Mouse (Mus musculus): ENCODE results near the gene Melk. TPM values are rescaled to one million over a fixed set of nuclear protein-coding genes. Genes with fewer than 3 reads are reported as not detected.

Gene Melk
- polyA plus RNA-seq, 1 experiment = not detected

- H3K27ac ChIP-seq (replicated peaks; ENCODE audit: low read depth, low read length) = no peak overlapping the region
- H3K4me1 ChIP-seq (ENCODE audit: control insufficient read depth, insufficient read depth, insufficient read length, low read length) = no peaks in the 10 kb centered on the region
- H3K4me3 ChIP-seq (ENCODE audit: insufficient read depth, low read depth, low read length) = no peak overlapping the region
These were observed 9.8 kb downstream of the Melk start for GRCm38 (mm10) chr4:44310429-44310828.

GRCm38 (mm10) chr4:44310911-44311310 lies 10.2 kb downstream of the Melk start:
- Histone ChIP-seq H3K4me3 (ENCODE audit: insufficient read depth, low read depth, low read length) (no peak overlapping the region), H3K4me1 (ENCODE audit: control insufficient read depth, insufficient read depth, insufficient read length, low read length) (no peaks in the 10 kb centered on the region), H3K27ac (replicated peaks; ENCODE audit: low read depth, low read length) (no peak overlapping the region)

DNA sequence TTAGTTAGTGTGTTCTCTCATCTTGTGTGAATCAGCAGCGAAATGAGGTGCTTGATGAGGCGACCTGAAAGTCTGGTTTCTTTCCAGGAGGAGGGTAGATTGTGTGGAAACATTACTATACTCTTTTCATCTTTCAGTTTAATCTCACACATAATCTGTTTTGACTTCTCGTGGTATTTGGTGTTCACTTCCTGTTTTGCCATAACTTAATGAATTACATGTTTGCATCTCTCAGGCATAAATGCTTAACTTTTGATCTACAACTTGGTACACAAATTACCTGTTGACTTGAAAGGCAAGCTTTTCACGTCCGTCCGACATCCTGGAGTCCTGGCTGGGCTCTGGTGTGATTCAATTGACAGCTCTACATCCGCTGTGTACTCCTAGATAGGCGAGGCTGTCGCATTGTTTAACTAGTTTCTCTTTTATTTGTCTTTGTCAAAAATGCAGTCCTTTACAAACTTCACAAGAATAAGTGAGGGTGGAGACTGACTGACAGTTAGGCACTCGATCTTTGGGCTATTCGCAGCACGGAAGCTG lies 15.7 kb downstream of the Melk start:
- H3K27ac ChIP-seq (replicated peaks; ENCODE audit: low read depth, low read length) = no peak overlapping the region
- no peak overlapping the region for H3K4me3 ChIP-seq (ENCODE audit: insufficient read depth, low read depth, low read length)
- no peaks in the 10 kb centered on the region for H3K4me1 ChIP-seq (ENCODE audit: control insufficient read depth, insufficient read depth, insufficient read length, low read length)

- H3K4me1 ChIP-seq (ENCODE audit: control insufficient read depth, insufficient read depth, insufficient read length, low read length) = no peaks in the 10 kb centered on the region
- no peak overlapping the region for H3K4me3 ChIP-seq (ENCODE audit: insufficient read depth, low read depth, low read length)
- H3K27ac ChIP-seq (replicated peaks; ENCODE audit: low read depth, low read length) = no peak overlapping the region
These were observed 19.8 kb downstream of the Melk start for GRCm38 (mm10) chr4:44320448-44320847.

- Histone ChIP-seq H3K4me3 (ENCODE audit: insufficient read depth, low read depth, low read length) (no peak overlapping the region), H3K4me1 (ENCODE audit: control insufficient read depth, insufficient read depth, insufficient read length, low read length) (no peaks in the 10 kb centered on the region), H3K27ac (replicated peaks; ENCODE audit: low read depth, low read length) (no peak overlapping the region)
These were observed 21.4 kb downstream of the Melk start for GRCm38 (mm10) chr4:44322124-44322523.

DNA sequence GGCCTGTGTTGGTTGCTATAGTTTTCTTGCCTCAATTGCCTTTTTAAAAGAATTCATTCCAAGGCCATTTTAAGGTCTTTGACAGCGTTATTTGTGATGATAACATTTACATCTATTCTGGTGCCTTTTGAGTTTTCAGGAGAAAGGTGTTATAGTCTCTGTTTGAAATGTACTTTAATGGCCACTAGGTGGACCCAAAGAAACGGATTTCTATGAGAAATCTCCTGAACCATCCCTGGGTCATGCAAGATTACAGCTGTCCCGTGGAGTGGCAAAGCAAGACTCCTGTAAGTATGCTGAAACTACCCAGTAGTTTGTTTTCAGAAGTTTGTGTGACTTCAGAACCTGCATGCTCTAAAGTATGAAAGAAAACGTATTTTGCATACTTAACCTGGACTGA lies 24.8 kb downstream of the Melk start:
- no peaks in the 10 kb centered on the region for H3K4me1 ChIP-seq (ENCODE audit: control insufficient read depth, insufficient read depth, insufficient read length, low read length)
- H3K4me3 ChIP-seq (ENCODE audit: insufficient read depth, low read depth, low read length) = no peak overlapping the region
- no peak overlapping the region for H3K27ac ChIP-seq (replicated peaks; ENCODE audit: low read depth, low read length)

GRCm38 (mm10) chr4:44326721-44327120 lies 26.0 kb downstream of the Melk start:
- Histone ChIP-seq H3K4me3 (ENCODE audit: insufficient read depth, low read depth, low read length) (no peak overlapping the region), H3K4me1 (ENCODE audit: control insufficient read depth, insufficient read depth, insufficient read length, low read length) (no peaks in the 10 kb centered on the region), H3K27ac (replicated peaks; ENCODE audit: low read depth, low read length) (no peak overlapping the region)

DNA sequence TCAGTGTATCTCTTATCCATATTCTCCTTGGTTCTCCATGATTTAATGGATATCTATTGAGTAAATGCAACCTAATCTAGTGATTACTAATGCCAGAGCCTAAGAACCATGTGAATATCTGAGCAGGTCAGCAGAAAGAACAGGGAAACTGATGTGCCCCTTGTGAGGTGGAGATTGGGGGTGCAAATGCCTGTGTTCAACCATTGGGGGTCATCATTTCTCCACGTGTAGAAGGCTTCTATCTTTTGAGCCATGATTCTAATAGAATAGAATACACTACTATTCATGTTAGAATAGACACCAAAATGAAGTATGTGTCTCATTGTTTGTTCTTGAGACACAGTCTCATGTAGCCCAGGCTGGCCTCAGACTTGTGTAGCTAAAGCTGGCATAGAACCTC lies 27.3 kb downstream of the Melk start:
- Histone ChIP-seq H3K4me1 (ENCODE audit: control insufficient read depth, insufficient read depth, insufficient read length, low read length) (no peaks in the 10 kb centered on the region), H3K27ac (replicated peaks; ENCODE audit: low read depth, low read length) (no peak overlapping the region), H3K4me3 (ENCODE audit: insufficient read depth, low read depth, low read length) (no peak overlapping the region)

DNA sequence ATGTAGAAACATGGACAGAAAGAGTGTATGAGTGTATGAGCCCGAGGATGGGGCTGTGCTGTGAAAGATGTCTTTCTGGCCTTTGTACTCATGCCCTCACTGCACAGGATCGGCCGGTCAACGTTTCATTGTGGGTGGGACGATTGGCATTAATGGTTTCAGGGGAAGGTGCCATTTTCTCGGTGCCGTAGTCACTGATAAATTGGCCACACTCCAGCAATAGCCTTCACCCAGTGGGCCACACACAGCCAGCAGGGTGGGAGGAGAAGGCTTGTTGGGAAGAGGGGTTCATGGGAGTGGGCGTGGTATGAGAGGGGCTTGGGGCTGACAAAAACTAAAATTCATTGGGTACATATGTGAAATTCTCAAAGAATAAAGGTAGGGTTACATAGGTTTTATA lies 34.3 kb downstream of the Melk start:
- H3K27ac ChIP-seq (replicated peaks; ENCODE audit: low read depth, low read length) = no peak overlapping the region
- no peak overlapping the region for H3K4me3 ChIP-seq (ENCODE audit: insufficient read depth, low read depth, low read length)
- H3K4me1 ChIP-seq (ENCODE audit: control insufficient read depth, insufficient read depth, insufficient read length, low read length) = no peaks in the 10 kb centered on the region

DNA sequence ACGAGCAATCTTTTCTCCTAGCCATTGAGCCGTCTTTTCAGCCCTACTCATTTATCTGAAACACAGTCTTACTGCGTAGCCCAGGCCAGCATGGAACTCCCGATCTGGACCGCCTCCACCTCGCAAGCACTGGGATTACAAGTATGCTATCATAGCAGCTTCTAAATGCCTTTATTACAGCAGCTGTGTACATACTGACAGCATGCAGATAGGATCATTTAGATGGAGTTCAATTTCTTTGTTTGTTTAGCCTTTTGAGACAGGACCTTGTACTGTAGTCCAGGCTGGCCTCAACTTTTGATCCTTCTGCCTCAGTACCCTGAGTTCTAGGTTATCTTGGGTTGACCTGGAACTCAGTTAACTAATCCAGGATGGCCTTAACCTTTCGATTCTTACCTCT lies 61.0 kb downstream of the Melk start:
- no peak overlapping the region for H3K27ac ChIP-seq (replicated peaks; ENCODE audit: low read depth, low read length)
- H3K4me1 ChIP-seq (ENCODE audit: control insufficient read depth, insufficient read depth, insufficient read length, low read length) = no peaks in the 10 kb centered on the region
- H3K4me3 ChIP-seq (ENCODE audit: insufficient read depth, low read depth, low read length) = no peak overlapping the region

DNA sequence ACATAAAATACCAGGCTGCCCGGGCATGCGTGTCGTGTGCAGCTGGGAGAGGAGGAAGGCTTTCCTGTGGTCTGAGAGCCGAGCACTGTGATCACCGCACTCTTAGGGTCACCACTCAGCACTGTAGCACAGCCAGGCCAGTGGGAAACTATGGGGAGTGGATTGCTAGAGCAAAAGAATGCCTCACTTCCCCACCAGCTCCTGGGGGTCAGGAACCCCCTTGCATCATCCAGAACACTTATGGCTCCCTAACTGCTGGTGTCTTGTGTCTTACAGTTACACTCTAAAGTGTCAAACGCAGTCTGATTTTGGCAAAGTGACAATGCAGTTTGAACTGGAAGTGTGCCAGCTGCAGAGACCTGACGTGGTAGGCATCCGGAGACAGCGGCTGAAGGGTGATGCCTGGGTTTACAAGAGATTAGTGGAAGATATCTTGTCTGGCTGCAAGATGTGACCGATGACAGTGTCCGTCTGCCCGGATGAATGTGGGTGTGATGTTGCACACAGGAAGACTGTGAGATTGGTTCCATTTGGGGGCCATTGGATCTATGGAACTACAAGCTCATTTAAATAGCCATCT lies 62.8 kb downstream of the Melk start:
- Histone ChIP-seq H3K4me1 (ENCODE audit: control insufficient read depth, insufficient read depth, insufficient read length, low read length) (no peaks in the 10 kb centered on the region), H3K4me3 (ENCODE audit: insufficient read depth, low read depth, low read length) (no peak overlapping the region), H3K27ac (replicated peaks; ENCODE audit: low read depth, low read length) (no peak overlapping the region)

DNA sequence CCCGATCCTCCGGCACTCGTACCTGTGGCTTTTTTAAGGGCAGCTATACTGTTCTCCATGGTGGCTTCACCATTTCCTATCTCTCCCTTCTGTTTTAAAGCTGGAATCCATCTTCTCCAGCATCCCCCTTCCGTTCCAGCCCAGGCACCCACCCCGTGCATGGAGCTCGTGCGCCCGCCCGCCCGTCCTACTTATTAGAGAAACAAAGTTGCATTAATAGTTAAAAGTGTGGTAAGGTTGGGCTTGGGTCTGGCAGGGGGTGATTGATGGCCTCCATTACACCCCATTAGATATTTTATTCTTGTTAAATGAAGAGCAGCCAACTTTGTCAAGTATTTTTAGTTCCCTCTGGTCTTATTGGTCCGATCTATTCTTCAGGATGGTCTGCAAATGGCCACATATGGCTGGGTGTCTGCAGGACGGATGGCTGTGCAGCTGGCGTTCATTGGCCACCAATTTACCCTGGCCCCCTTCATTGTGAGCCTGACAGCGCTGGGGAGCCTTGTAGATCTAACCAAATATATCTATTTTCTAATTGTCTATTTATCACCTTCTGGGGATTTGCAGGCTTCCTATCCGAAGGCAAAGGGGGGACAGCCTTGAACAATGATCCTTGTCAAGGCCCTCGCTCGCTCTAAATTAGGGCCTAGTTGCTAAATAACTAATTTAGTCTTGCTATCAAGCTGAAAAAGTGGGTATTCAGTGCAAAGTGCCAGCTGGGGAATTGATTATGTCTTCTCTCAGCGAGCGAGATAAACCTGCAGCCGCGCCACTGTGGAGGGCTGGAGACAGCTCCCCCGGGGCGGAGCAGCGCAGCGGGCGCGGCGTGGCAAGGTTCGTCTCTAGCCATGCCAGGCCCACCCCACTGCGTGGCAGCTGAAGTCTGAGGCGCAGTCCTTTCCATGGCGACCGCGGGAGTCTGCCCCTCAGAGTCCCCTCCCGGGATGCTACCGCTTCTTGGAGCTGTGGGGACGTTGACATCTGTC lies 91.8 kb downstream of the Melk start:
- H3K27ac ChIP-seq (replicated peaks; ENCODE audit: low read depth, low read length) = no peak overlapping the region
- no peaks in the 10 kb centered on the region for H3K4me1 ChIP-seq (ENCODE audit: control insufficient read depth, insufficient read depth, insufficient read length, low read length)
- H3K4me3 ChIP-seq (ENCODE audit: insufficient read depth, low read depth, low read length) = no peak overlapping the region

DNA sequence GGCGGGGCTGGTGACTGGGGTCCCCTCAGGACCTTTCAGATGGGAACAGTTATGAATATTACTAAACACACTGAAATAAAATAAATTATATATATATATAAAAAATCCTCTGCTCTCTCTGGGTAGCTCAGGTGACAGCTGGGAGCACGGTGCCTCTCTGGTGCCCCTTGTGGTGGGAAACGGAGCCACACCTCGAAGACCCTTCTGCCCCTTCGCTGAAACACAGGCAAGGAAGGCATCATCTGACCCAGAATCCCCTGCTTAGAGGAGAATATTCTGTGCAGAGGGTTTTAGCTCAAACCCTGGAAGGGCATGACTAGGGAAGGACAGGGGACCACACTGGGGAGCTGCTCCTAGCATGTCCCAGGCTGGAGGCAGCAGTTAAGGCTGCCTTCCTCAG lies 101.9 kb downstream of the Melk start:
- H3K4me3 ChIP-seq (ENCODE audit: insufficient read depth, low read depth, low read length) = no peak overlapping the region
- no peak overlapping the region for H3K27ac ChIP-seq (replicated peaks; ENCODE audit: low read depth, low read length)
- H3K4me1 ChIP-seq (ENCODE audit: control insufficient read depth, insufficient read depth, insufficient read length, low read length) = no peaks in the 10 kb centered on the region

GRCm38 (mm10) chr4:44404487-44404886 lies 103.8 kb downstream of the Melk start:
- no peaks in the 10 kb centered on the region for H3K4me1 ChIP-seq (ENCODE audit: control insufficient read depth, insufficient read depth, insufficient read length, low read length)
- H3K4me3 ChIP-seq (ENCODE audit: insufficient read depth, low read depth, low read length) = no peak overlapping the region
- H3K27ac ChIP-seq (replicated peaks; ENCODE audit: low read depth, low read length) = no peak overlapping the region

Measured in brown adipose tissue, adult 24 weeks (tissue).